Mouse (Mus musculus) kidney, embryonic 14.5 days (tissue): ENCODE results near the gene Pnma1. TPM values are rescaled to one million over a fixed set of nuclear protein-coding genes. Genes with fewer than 3 reads are reported as not detected.

ENCODE experiments used
- ATAC-seq: fragments of 200-750 bp; cut with Nextera tagmentation; 2 replicates; pipeline ENCODE4 v1.8.0; 2017; ENCODE audit warnings: moderate number of reproducible peaks, mild to moderate bottlenecking, moderate TSS enrichment, moderate library complexity; ENCODE audit not compliant: low FRiP score, low TSS enrichment
- H3K27ac ChIP-seq: fragments of 300-500 bp; sonication (generic); 2 replicates; pipeline ENCODE4 v1.5.1; 2014; ENCODE audit warnings: low read depth, mild to moderate bottlenecking, low read length, moderate library complexity, mixed read lengths
- H3K27me3 ChIP-seq: fragments of 300-500 bp; sonication (generic); 2 replicates; pipeline ENCODE4 v1.6.1; 2014; ENCODE audit warnings: mild to moderate bottlenecking, low read length; ENCODE audit not compliant: control insufficient read depth, insufficient read depth
- H3K36me3 ChIP-seq: fragments of 300-500 bp; sonication (generic); 2 replicates; pipeline ENCODE4 v1.6.1; 2014; ENCODE audit warnings: low read length, mixed read lengths; ENCODE audit not compliant: control insufficient read depth, insufficient read depth
- H3K4me1 ChIP-seq: fragments of 300-500 bp; sonication (generic); 2 replicates; pipeline ENCODE4 v1.6.1; 2014; ENCODE audit warnings: low read length, mixed read lengths; ENCODE audit not compliant: control insufficient read depth, insufficient read depth
- H3K4me2 ChIP-seq: fragments of 300-500 bp; sonication (generic); replicated peaks from 2 replicates; pipeline ENCODE4 v1.6.1; 2014; ENCODE audit warnings: low read depth, mild to moderate bottlenecking, low read length
- H3K4me3 ChIP-seq: fragments of 300-500 bp; sonication (generic); 2 replicates; pipeline ENCODE4 v1.5.1; 2014; ENCODE audit warnings: mild to moderate bottlenecking, low read length
- H3K9ac ChIP-seq: fragments of 300-500 bp; sonication (generic); 2 replicates; pipeline ENCODE4 v1.6.1; 2014; ENCODE audit warnings: low read depth, mild to moderate bottlenecking, low read length, moderate library complexity
- H3K9me3 ChIP-seq: fragments of 300-500 bp; sonication (generic); 2 replicates; pipeline ENCODE4 v1.6.1; 2016; ENCODE audit warnings: low read length; ENCODE audit not compliant: control insufficient read depth
- WGBS: fragments of 180-500 bp; shearing (Covaris S2); extraction: QIAGEN DNeasy Blood & Tissue Kit; methylation state at CpG from one replicate; pipeline ENCODE4 v1.1.7; 2014; 5-methylcytosine and 5-hydroxymethylcytosine counted together
- polyA plus RNA-seq: library from polyadenylated mRNA; unstranded; fragments of >200 nt; fragmentation: Nextera tagmentation; extraction: Ambion mirVana; gene quantifications from 2 replicates; pipeline ENCODE4 v1.2.1, GENCODE M21; 2014

Gene Pnma1
- polyA plus RNA-seq, 1 experiment from 2014 or later = 0.51 TPM

DNA sequence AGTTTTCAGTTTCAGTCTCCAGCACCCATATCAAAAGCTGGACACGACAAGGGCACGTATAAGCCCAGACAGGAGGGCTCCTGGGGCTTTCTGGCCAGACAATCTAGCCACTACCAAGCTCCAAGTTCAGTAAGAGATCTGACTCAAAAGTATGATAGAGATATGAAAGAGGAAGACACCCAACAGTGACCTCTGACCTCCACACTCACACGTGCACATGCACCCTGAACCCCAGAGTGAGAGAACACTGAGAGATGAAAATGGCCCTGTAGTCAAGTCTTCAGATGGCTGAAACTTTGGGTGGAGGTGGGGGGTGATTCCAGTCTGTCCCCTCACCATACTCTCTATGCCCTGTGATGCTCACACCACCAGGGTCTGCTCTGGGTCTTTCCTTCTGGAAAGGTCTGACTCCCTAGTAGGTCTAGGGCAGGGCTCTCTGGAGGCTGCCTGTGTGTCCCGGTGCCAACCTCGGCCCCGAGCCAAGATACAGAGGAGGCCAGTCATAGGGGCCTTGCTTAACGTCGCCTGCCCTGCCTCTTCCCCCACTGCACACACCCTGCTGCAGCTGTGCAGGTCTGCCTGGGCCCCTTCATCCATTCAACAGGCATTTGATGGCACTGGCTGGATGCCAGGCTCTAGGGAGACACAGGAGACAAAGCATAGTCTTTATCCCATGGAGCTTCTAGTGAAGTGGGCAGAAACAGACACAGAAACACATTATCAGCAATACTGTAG is 32.6 kb upstream of the Pnma1 start:
- no peak overlapping the region for H3K4me3 ChIP-seq
- H3K27me3 ChIP-seq = no peaks in the 10 kb centered on the region
- no peak overlapping the region for H3K27ac ChIP-seq
- 73% methylated on average over 8 of the region's 8 CpGs for WGBS
- H3K9ac ChIP-seq = no peak overlapping the region
- H3K4me1 ChIP-seq = peaks cover 52% of the 10 kb centered on the region
- no peaks in the 10 kb centered on the region for H3K36me3 ChIP-seq
- H3K9me3 ChIP-seq = no peaks in the 10 kb centered on the region
- no peak overlapping the region for H3K4me2 ChIP-seq
- ATAC-seq = peak; percentile 54; the same call in 1 of the 2 replicates

DNA sequence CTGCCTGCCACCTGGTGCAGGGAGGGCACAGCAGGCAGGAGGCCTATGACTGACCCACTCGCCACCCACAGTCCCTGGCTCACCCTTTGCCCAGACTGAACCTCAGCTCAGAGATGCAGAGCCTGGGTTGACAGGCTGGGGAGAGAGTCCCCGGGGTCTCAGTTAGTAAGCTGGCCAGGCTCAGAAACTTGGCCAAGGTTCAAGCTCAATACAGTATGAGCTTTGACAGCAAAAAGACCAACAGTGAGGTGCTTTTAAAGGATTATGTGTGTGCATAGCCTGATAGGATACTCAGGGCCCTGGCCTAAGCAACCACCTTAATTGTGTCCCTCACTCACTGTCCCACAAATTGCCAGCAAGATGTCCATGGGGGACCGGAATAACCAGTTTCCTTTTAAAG is 31.8 kb upstream of the Pnma1 start:
- Histone ChIP-seq H3K9ac (no peak overlapping the region), H3K36me3 (no peaks in the 10 kb centered on the region), H3K27me3 (no peaks in the 10 kb centered on the region), H3K4me2 (no peak overlapping the region), H3K27ac (no peak overlapping the region), H3K9me3 (no peaks in the 10 kb centered on the region), H3K4me1 (peaks cover 60% of the 10 kb centered on the region), H3K4me3 (no peak overlapping the region)
- ATAC-seq = no peak
- 75% methylated on average over 3 of the region's 3 CpGs for WGBS

DNA sequence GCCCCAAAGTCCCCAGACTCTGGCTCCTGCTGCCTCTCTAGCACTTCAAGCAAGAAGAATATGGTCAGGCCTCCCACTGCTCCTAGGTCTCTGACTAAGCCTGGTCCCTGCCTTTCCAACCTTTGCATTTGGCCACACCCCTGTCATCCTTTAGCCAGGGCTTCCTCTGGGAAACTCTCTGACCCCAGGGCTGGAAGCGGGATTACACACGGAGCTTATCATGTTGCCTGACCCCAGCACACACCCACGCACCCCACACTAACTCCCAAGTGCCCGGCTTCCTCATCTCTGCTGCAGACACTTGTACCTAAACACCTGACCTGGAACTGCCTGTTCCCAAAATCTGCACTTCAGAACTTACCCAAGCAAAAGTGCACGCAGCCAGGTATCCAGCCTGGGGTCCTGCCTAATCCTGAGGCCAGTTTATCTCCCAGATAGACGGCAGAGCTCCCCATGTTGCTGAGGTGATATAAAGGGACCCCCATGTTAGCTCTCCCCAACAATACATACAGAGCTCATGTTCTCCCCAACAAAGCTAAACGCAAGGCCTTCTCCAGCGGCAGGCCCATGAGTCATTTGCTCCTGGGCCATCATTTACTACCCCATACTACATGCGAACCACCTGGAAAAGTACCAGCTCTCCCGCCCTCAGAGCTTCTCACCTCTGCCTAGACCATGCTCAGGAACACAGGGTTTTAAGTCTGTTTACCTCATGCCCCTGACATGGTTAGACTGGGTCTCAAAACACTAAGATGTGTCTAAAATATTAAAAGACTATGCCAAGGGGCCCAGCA is 30.6 kb upstream of the Pnma1 start:
- Histone ChIP-seq H3K27me3 (no peaks in the 10 kb centered on the region), H3K27ac (no peak overlapping the region)

DNA sequence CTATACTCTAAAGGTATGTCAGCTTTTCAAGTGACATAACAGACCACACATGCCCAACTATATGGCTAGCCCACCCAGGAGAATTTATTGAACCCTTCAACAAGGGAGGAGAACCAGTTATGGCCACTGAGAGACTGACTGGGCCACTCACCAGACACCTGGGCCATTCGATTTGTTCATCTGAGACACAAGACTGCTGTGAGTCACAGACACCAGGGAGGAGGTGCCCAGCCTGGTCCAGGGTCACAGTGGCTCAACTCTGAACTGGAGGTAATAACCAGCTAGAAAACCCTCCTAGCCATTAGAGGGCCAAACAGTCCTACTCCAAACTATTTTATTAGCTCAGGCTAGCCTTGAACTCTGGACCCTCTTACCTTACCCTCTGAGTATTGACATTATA is 29.8 kb upstream of the Pnma1 start:
- H3K27me3 ChIP-seq = no peaks in the 10 kb centered on the region
- H3K9me3 ChIP-seq = no peaks in the 10 kb centered on the region
- H3K4me2 ChIP-seq = no peak overlapping the region
- H3K9ac ChIP-seq = peak overlapping the region; percentile 7; the same call in 1 of the 2 replicates
- peak overlapping the region; percentile 97; the same call in 1 of the 2 replicates for H3K27ac ChIP-seq
- H3K4me1 ChIP-seq = peaks cover 74% of the 10 kb centered on the region
- no peak overlapping the region for H3K4me3 ChIP-seq
- no peak for ATAC-seq
- WGBS = 30% methylated on average over 1 of the region's 1 CpGs
- peaks cover 12% of the 10 kb centered on the region for H3K36me3 ChIP-seq

More for the DNA sequence above, 30.6 kb upstream of the Pnma1 start:
- WGBS = 51% methylated on average over 10 of the region's 10 CpGs
- no peak overlapping the region for H3K4me2 ChIP-seq
- H3K36me3 ChIP-seq = peaks cover 4% of the 10 kb centered on the region; the same call in 1 of the 2 replicates
- H3K4me1 ChIP-seq = peaks cover 72% of the 10 kb centered on the region
- no peak for ATAC-seq
- H3K4me3 ChIP-seq = no peak overlapping the region
- no peaks in the 10 kb centered on the region for H3K9me3 ChIP-seq
- no peak overlapping the region for H3K9ac ChIP-seq

DNA sequence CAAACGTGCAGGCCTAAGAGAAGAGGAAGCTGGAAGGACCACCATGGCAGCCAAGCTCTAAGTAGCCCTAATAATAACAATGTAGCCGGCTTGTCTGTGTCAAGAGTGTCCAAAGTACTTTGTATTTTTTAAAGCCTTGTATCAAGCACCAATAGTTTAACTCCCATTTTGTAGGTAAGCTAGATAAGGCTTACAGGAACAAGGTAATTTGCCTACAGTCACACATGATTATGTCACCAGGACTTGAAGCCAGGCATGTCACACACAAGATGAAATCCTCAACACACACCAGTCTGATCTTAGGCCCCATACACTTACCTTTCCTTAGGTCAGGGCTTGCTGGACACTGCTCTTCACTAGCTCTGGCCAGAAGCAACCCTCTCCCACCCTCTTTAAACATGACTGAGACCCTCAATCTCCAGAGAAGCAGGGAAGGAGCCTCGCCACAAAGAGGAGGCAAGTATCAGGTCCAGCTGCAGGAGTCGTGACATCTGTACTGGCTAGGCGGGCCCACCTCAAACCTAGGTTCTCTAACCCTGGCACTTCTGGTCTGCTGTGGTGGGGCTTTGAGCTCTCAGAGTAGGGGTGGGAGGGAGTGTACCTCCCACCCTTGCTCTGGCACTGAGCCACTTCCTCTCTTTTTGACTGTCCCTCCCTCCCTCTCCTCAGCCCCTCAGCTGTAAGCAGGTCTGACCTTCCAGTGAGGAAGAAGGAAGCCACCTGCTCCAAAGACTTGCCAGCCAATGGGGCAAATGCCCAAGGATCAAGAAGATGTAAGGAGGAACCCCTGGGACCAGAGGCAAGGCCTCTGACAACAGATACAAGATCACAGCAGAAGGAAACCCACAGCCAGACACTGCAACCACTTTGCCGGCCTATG is 28.8 kb upstream of the Pnma1 start:
- Histone ChIP-seq H3K27me3 (no peaks in the 10 kb centered on the region), H3K4me3 (no peak overlapping the region), H3K27ac (peak overlapping the region; percentile 97; the same call in 1 of the 2 replicates), H3K36me3 (peaks cover 21% of the 10 kb centered on the region), H3K9me3 (no peaks in the 10 kb centered on the region), H3K4me1 (peaks cover 74% of the 10 kb centered on the region), H3K9ac (peak overlapping the region; percentile 18), H3K4me2 (peak overlapping the region; percentile 74; the same call in 1 of the 2 replicates)
- 34% methylated on average over 6 of the region's 6 CpGs for WGBS
- ATAC-seq = no peak

DNA sequence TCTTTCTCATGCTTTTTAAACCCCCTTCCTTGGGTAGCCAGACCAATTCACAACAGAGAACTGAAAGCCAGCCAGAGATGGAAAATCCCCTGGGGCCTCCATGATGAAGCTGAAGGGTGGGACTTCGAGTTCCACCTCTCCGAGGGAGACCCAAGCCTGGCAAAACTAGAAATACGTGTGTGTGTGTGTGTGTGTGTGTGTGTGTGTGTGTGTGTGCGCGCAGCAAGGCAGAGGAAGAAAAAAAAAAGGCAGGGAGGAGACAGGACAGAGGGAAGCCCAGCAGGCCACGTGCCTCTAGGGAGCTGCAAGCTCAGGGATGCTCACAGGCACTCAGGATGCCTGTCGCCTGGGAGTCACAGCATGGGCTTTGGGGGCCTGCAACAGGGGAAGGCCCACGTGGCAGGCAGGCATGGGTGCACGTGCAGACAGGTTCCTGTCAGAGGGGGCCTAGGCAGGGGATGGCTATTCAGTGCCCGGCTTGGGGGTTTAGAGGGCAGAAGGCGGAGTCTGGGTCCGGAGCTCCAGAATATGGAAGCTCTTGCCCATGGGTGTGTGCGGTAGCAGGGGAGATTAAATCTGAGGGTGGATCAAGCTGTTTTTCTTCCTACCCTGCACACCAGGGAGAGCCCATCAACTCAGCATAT is 28.0 kb upstream of the Pnma1 start:
- Histone ChIP-seq H3K36me3 (peaks cover 30% of the 10 kb centered on the region), H3K27me3 (no peaks in the 10 kb centered on the region), H3K4me1 (peaks cover 68% of the 10 kb centered on the region), H3K4me2 (peak overlapping the region; percentile 74), H3K4me3 (peak overlapping the region; percentile 48), H3K9me3 (no peaks in the 10 kb centered on the region), H3K27ac (peak overlapping the region; percentile 97), H3K9ac (peak overlapping the region; percentile 73)
- WGBS = 11% methylated on average over 13 of the region's 13 CpGs
- peak; percentile 44 for ATAC-seq

DNA sequence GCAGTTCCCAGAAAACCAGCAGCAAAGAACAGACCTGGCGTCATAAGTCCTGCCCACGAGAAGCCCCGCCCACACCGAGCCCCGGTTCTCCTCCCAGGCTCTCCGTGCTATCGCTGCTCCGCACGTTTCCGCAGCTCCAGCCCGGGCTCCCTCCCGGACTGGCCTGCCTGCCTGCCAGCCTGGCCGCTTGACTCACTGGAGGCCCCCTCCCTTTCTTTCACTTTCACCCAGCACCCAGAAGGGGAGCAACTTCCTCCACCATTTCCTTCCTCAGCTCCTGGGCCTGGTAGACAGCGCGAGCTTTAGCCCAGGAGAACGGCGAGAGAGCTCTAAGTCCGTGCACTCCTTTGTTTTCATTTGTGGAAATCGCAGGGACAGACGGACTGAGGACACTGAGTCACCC is 27.4 kb upstream of the Pnma1 start:
- WGBS = 1% methylated on average over 20 of the region's 20 CpGs
- H3K9me3 ChIP-seq = no peaks in the 10 kb centered on the region
- peak; percentile 75 for ATAC-seq
- peak overlapping the region; percentile 74 for H3K4me2 ChIP-seq
- no peaks in the 10 kb centered on the region for H3K27me3 ChIP-seq
- peaks cover 36% of the 10 kb centered on the region for H3K36me3 ChIP-seq
- H3K27ac ChIP-seq = peak overlapping the region; percentile 97
- peak overlapping the region; percentile 73 for H3K9ac ChIP-seq
- H3K4me3 ChIP-seq = peak overlapping the region; percentile 48
- peaks cover 62% of the 10 kb centered on the region for H3K4me1 ChIP-seq

DNA sequence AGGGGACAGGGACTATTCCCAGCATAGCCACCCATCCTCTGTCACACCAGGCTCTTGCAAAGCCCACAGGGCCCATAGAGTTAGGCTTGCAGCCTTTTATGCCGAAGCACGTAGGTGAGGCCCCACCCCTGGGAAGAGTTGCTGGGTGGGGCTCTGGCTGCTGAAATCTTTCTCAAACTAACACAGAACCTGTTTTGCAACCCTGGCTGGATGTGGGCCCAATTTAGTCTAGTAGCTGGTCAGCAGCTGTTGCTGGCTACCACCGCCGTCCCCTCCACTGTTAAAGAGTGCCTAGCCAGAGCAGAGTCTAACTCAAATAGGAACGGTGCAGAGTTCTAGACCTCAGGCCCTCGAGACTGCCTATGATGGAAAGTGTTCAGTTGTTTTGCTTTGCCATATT is 26.6 kb upstream of the Pnma1 start:
- ATAC-seq = no peak
- Histone ChIP-seq H3K4me3 (no peak overlapping the region), H3K36me3 (peaks cover 37% of the 10 kb centered on the region), H3K4me2 (no peak overlapping the region), H3K9me3 (no peaks in the 10 kb centered on the region), H3K27ac (peak overlapping the region; percentile 97), H3K4me1 (peaks cover 58% of the 10 kb centered on the region), H3K9ac (no peak overlapping the region), H3K27me3 (no peaks in the 10 kb centered on the region)
- WGBS = 68% methylated on average over 6 of the region's 6 CpGs
